Mouse (Mus musculus) CH12.LX (cell line): ENCODE data around the gene Foxp1. TPM values are rescaled to one million over a fixed set of nuclear protein-coding genes. Genes with fewer than 3 reads are reported as not detected.

Source experiments
- DNase-seq: peaks from one replicate; pipeline ENCODE4 v3.0.0-alpha.2; 2013; ENCODE audit errors: extremely low read depth
- H3K27ac ChIP-seq: 2 replicates; pipeline ENCODE4 v1.5.1; 2012; ENCODE audit warnings: low read depth, mild to moderate bottlenecking, control low read depth, moderate library complexity; ENCODE audit not compliant: insufficient read depth
- H3K27me3 ChIP-seq: replicated peaks from 2 replicates; pipeline ENCODE3; 2012; ENCODE audit warnings: inconsistent platforms
- H3K36me3 ChIP-seq, 2 experiments: replicated peaks in 1 of 2; 2 replicates each; pipeline versions ENCODE3 to v1.6.1; 2012; ENCODE audit warnings: inconsistent platforms in 1 of 2, low read length in 1 of 2, mild to moderate bottlenecking in 1 of 2, mixed read lengths in 1 of 2, moderate library complexity in 1 of 2; ENCODE audit not compliant: control insufficient read depth in 1 of 2, insufficient read depth in 1 of 2
- H3K4me1 ChIP-seq, 2 experiments: 2 replicates each; pipeline ENCODE4 v1.6.1; 2012; ENCODE audit warnings: inconsistent platforms in 1 of 2, moderate library complexity in 1 of 2; ENCODE audit not compliant: insufficient read depth in 2 of 2, control insufficient read depth in 1 of 2
- H3K4me2 ChIP-seq: 2 replicates; pipeline ENCODE4 v1.6.1; 2012; ENCODE audit warnings: low read depth, mild to moderate bottlenecking, control low read depth; ENCODE audit not compliant: poor library complexity, insufficient read depth, severe bottlenecking
- H3K4me3 ChIP-seq, 3 experiments: fragments of 150-350 bp in 1 of 3; sonication (generic) in 1 of 3; replicated peaks in 1 of 3; 2 replicates each; pipeline versions ENCODE3 to v1.5.1; 2011 to 2012; ENCODE audit warnings: low read depth in 2 of 3, low read length in 2 of 3, mild to moderate bottlenecking in 2 of 3, moderate library complexity in 2 of 3, control low read depth in 1 of 3, improper control_type of control experiment in 1 of 3, inconsistent platforms in 1 of 3, mixed read lengths in 1 of 3; ENCODE audit not compliant: poor library complexity in 1 of 3
- H3K79me2 ChIP-seq: replicated peaks from 2 replicates; pipeline ENCODE4 v1.6.1; 2012; ENCODE audit warnings: mild to moderate bottlenecking, moderate library complexity; ENCODE audit not compliant: control insufficient read depth, poor library complexity, insufficient read depth, severe bottlenecking; ENCODE audit errors: extremely low read depth
- H3K9ac ChIP-seq: 2 replicates; pipeline ENCODE4 v1.6.1; 2012; ENCODE audit warnings: low read depth, mild to moderate bottlenecking, control low read depth, moderate library complexity; ENCODE audit not compliant: insufficient read depth
- H3K9me3 ChIP-seq: replicated peaks from 2 replicates; pipeline ENCODE3; 2012; ENCODE audit warnings: low read length, inconsistent platforms, mixed read lengths
- BHLHE40 ChIP-seq: IDR thresholded peaks from 2 replicates; pipeline ENCODE4 v1.6.1; 2011; ENCODE audit warnings: mild to moderate bottlenecking, low read depth, low read length, improper control_type of control experiment
- CHD1 ChIP-seq: IDR thresholded peaks from 2 replicates; pipeline ENCODE4 v1.6.1; 2012; ENCODE audit warnings: low read depth, low read length, improper control_type of control experiment, inconsistent platforms
- E2F4 ChIP-seq: IDR thresholded peaks from 2 replicates; pipeline ENCODE4 v1.6.1; 2011; ENCODE audit warnings: low read depth, low read length, improper control_type of control experiment; ENCODE audit not compliant: insufficient replicate concordance
- EP300 ChIP-seq: IDR thresholded peaks from 2 replicates; pipeline ENCODE4 v1.6.1; 2011; ENCODE audit warnings: low read length, improper control_type of control experiment
- IRF4 ChIP-seq: IDR thresholded peaks from 2 replicates; pipeline ENCODE4 v1.6.1; 2014; ENCODE audit warnings: low read depth, mild to moderate bottlenecking, inconsistent platforms, low read length, improper control_type of control experiment
- JUND ChIP-seq: conservative IDR thresholded peaks from 2 replicates; pipeline ENCODE4 v1.6.1; 2011; ENCODE audit warnings: low read depth, low read length, improper control_type of control experiment
- MAFK ChIP-seq: IDR thresholded peaks from 2 replicates; pipeline ENCODE4 v1.6.1; 2011; ENCODE audit warnings: low read length, improper control_type of control experiment; ENCODE audit not compliant: insufficient replicate concordance
- MAZ ChIP-seq: IDR thresholded peaks from 2 replicates; pipeline ENCODE4 v1.6.1; 2012; ENCODE audit warnings: low read depth, mild to moderate bottlenecking, inconsistent platforms, low read length, improper control_type of control experiment, moderate library complexity
- MYC ChIP-seq: IDR thresholded peaks from 2 replicates; pipeline ENCODE4 v1.6.1; 2011; ENCODE audit warnings: low read depth, mild to moderate bottlenecking, improper control_type of control experiment, low read length
- PAX5 ChIP-seq: IDR thresholded peaks from 2 replicates; pipeline ENCODE4 v1.6.1; 2012; ENCODE audit warnings: low read length, inconsistent platforms, mixed read lengths
- POLR2A ChIP-seq: IDR thresholded peaks from 2 replicates; pipeline ENCODE4 v1.6.1; 2011; ENCODE audit warnings: low read depth, mild to moderate bottlenecking, improper control_type of control experiment, low read length
- POLR2AphosphoS2 ChIP-seq: IDR thresholded peaks from 2 replicates; pipeline ENCODE4 v1.6.1; 2011; ENCODE audit warnings: low read depth, low read length, improper control_type of control experiment
- SIN3A ChIP-seq: IDR thresholded peaks from 2 replicates; pipeline ENCODE4 v1.6.1; 2012; ENCODE audit warnings: low read length, improper control_type of control experiment, inconsistent platforms
- ZMIZ1 ChIP-seq: IDR thresholded peaks from 2 replicates; pipeline ENCODE4 v1.6.1; 2012; ENCODE audit warnings: low read depth, mild to moderate bottlenecking, inconsistent platforms, low read length, improper control_type of control experiment
- ZNF384 ChIP-seq: IDR thresholded peaks from 2 replicates; pipeline ENCODE4 v1.6.1; 2012; ENCODE audit warnings: low read depth, low read length, improper control_type of control experiment, inconsistent platforms
- dilution Hi-C: fragments of 300-500 bp; cut with MboI; formaldehyde crosslinking; loops from 2 replicates; pipeline ENCODE4 v1.14.3; 2020; ENCODE audit warnings: low sequenced_read_pairs; ENCODE audit not compliant: extremely low pct_unique_long_range_greater_than_20kb, extremely low pct_ligation_motif_present
- in situ Hi-C: fragments of 300-500 bp; cut with MboI; formaldehyde crosslinking; loops from 3 replicates; pipeline ENCODE4 v1.14.3; 2019; ENCODE audit warnings: low sequenced_read_pairs, low pct_ligation_motif_present, low pct_unique_long_range_greater_than_20kb, mixed read lengths
- polyA plus RNA-seq: library from polyadenylated mRNA; unstranded; fragments of >175 nt; gene quantifications from 2 replicates; pipeline ENCODE4 v1.2.1, GENCODE M21; 2012; ENCODE audit warnings: low read depth; ENCODE audit not compliant: insufficient read length
- total RNA-seq, 2 experiments: library from RNA; depleted of rRNA; stranded (reverse); fragments of 300-350 nt in 1 of 2; fragments of >200 nt in 1 of 2; gene quantifications; 2 replicates each; pipeline ENCODE4 v1.2.3; 2012 to 2014

The Foxp1 gene
- total RNA-seq (2012; rRNA removed) (75.1 and 105 TPM in 2 replicates), total RNA-seq (2014; rRNA removed) (59.5 and 66.5 TPM in 2 replicates), polyA plus RNA-seq (75.6 and 87.4 TPM in 2 replicates)

- peaks cover 32% of the 10 kb centered on the region for H3K27me3 ChIP-seq
- H3K4me1 ChIP-seq: peaks cover 0 to 5% of the 10 kb centered on the region in 2 experiments; a peak in 2 of 4 replicates
- H3K4me2 ChIP-seq: peak within 1 kb of the TSS; percentile 73
- H3K79me2 ChIP-seq: no peaks in the 10 kb centered on the region
- no peak within 1 kb of the TSS for H3K27ac ChIP-seq
- in situ Hi-C loops (no loop called here), dilution Hi-C loops (no loop called here)
- peaks cover 7% of the 10 kb centered on the region for H3K9me3 ChIP-seq
- no peak for DNase-seq
- peak within 1 kb of the TSS; percentile 65 for H3K9ac ChIP-seq
- no peak for TF ChIP-seq POLR2A
- TF ChIP-seq POLR2AphosphoS2: no peak
- TF ChIP-seq MAFK: no peak
- peak; percentile 74 for TF ChIP-seq ZNF384
- peak; percentile 53 for TF ChIP-seq BHLHE40
- TF ChIP-seq SIN3A: peak; percentile 59
- no peaks in the 10 kb centered on the region for H3K36me3 ChIP-seq
- peak within 1 kb of the TSS; percentile 60 to 81 (median 70) for H3K4me3 ChIP-seq
Measured at GRCm38 (mm10) chr6:99522359-99523108, at the start of gene Foxp1. Gene Foxp1, minus strand, starts transcription at chr6:99522721.

- no peak overlapping the region for H3K4me3 ChIP-seq
- no peaks in the 10 kb centered on the region for H3K36me3 ChIP-seq
- TF ChIP-seq EP300: no peak
- no peak for TF ChIP-seq ZMIZ1
- no peak for TF ChIP-seq ZNF384
- TF ChIP-seq E2F4: no peak
- TF ChIP-seq CHD1: no peak
- TF ChIP-seq MAFK: no peak
- no peak for TF ChIP-seq MAZ
- no peak for TF ChIP-seq IRF4
- TF ChIP-seq PAX5: no peak
- no peak for TF ChIP-seq MYC
- no peak for TF ChIP-seq JUND
- TF ChIP-seq SIN3A: no peak
- peaks cover 4 to 9% of the 10 kb centered on the region in 2 experiments; a peak in 3 of 4 replicates for H3K4me1 ChIP-seq
- in situ Hi-C loops: no loop called here
- no peaks in the 10 kb centered on the region for H3K79me2 ChIP-seq
- no peak overlapping the region for H3K9ac ChIP-seq
- no peak for DNase-seq
- no peak overlapping the region for H3K4me2 ChIP-seq
- dilution Hi-C loops: no loop called here
- H3K27me3 ChIP-seq: no peaks in the 10 kb centered on the region
- no peak overlapping the region for H3K27ac ChIP-seq
- H3K9me3 ChIP-seq: no peaks in the 10 kb centered on the region
Measured at GRCm38 (mm10) chr6:99572071-99572470, 49.5 kb upstream of the Foxp1 start.
